Mouse (Mus musculus) forebrain, embryonic 16.5 days (tissue): ENCODE measurements at regions not wholly inside any gene's neighbourhood (a gene's known extent, or its start where the extent isn't known, plus 50 kb on each side); places are given as distances from the start of the nearest gene placed in this dataset.

Experiments used
- ATAC-seq: fragments of 200-750 bp; cut with Nextera tagmentation; 2 replicates; pipeline ENCODE4 v1.8.0; 2017; ENCODE audit warnings: mild to moderate bottlenecking, moderate library complexity
- H3K27ac ChIP-seq: fragments of 300-500 bp; sonication (generic); 2 replicates; pipeline ENCODE4 v1.5.1; 2014; ENCODE audit warnings: low read length, control low read depth
- H3K27me3 ChIP-seq: fragments of 300-500 bp; sonication (generic); replicated peaks from 2 replicates; pipeline ENCODE4 v1.6.1; 2014; ENCODE audit warnings: low read length; ENCODE audit not compliant: control insufficient read depth, insufficient read depth
- H3K36me3 ChIP-seq: fragments of 300-500 bp; sonication (generic); 2 replicates; pipeline ENCODE4 v1.6.1; 2014; ENCODE audit not compliant: control insufficient read depth, insufficient read depth
- H3K4me1 ChIP-seq: fragments of 300-500 bp; sonication (generic); replicated peaks from 2 replicates; pipeline ENCODE4 v1.6.1; 2014; ENCODE audit warnings: low read length; ENCODE audit not compliant: control insufficient read depth, insufficient read depth
- H3K4me2 ChIP-seq: fragments of 300-500 bp; sonication (generic); 2 replicates; pipeline ENCODE4 v1.6.1; 2014; ENCODE audit warnings: mild to moderate bottlenecking, low read length, control low read depth
- H3K4me3 ChIP-seq: fragments of 300-500 bp; sonication (generic); replicated peaks from 2 replicates; pipeline ENCODE4 v1.5.1; 2014; ENCODE audit warnings: mild to moderate bottlenecking, low read length, control low read depth
- H3K9ac ChIP-seq: fragments of 300-500 bp; sonication (generic); replicated peaks from 2 replicates; pipeline ENCODE4 v1.6.1; 2014; ENCODE audit warnings: low read depth, low read length, control low read depth
- H3K9me3 ChIP-seq: fragments of 300-500 bp; sonication (generic); 2 replicates; pipeline ENCODE4 v1.6.1; 2016; ENCODE audit warnings: low read length; ENCODE audit not compliant: control insufficient read depth
- WGBS: fragments of 180-500 bp; shearing (Covaris S2); extraction: QIAGEN DNeasy Blood & Tissue Kit; methylation state at CpG from one replicate; pipeline ENCODE4 v1.1.7; 2014; 5-methylcytosine and 5-hydroxymethylcytosine counted together

- Histone ChIP-seq H3K4me1 (no peaks in the 10 kb centered on the region), H3K9ac (no peak overlapping the region), H3K9me3 (no peaks in the 10 kb centered on the region), H3K27me3 (no peaks in the 10 kb centered on the region), H3K4me3 (no peak overlapping the region), H3K4me2 (no peak overlapping the region), H3K27ac (no peak overlapping the region), H3K36me3 (no peaks in the 10 kb centered on the region)
- WGBS = 71% methylated on average over 12 of the region's 12 CpGs
- no peak for ATAC-seq
Observed at GRCm38 (mm10) chr15:38602187-38602870, 1177.0 kb downstream of the 4930447A16Rik start.

GRCm38 (mm10) chr15:38603918-38604317, 1178.6 kb downstream of the 4930447A16Rik start:
- Histone ChIP-seq H3K9me3 (no peaks in the 10 kb centered on the region), H3K27ac (no peak overlapping the region), H3K4me3 (no peak overlapping the region), H3K9ac (no peak overlapping the region), H3K27me3 (no peaks in the 10 kb centered on the region), H3K36me3 (no peaks in the 10 kb centered on the region), H3K4me1 (no peaks in the 10 kb centered on the region), H3K4me2 (no peak overlapping the region)
- WGBS = 58% methylated on average over 5 of the region's 5 CpGs
- ATAC-seq = no peak

- 61% methylated on average over 2 of the region's 2 CpGs for WGBS
- no peaks in the 10 kb centered on the region for H3K9me3 ChIP-seq
- no peaks in the 10 kb centered on the region for H3K4me1 ChIP-seq
- no peaks in the 10 kb centered on the region for H3K36me3 ChIP-seq
- no peaks in the 10 kb centered on the region for H3K27me3 ChIP-seq
- no peak overlapping the region for H3K4me3 ChIP-seq
- no peak overlapping the region for H3K27ac ChIP-seq
- no peak overlapping the region for H3K9ac ChIP-seq
- no peak overlapping the region for H3K4me2 ChIP-seq
- ATAC-seq = no peak
Observed at GRCm38 (mm10) chr15:38607368-38607767, 1182.0 kb downstream of the 4930447A16Rik start.

- H3K4me1 ChIP-seq = no peaks in the 10 kb centered on the region
- H3K27ac ChIP-seq = no peak overlapping the region
- H3K4me3 ChIP-seq = no peak overlapping the region
- H3K9ac ChIP-seq = no peak overlapping the region
- H3K9me3 ChIP-seq = no peaks in the 10 kb centered on the region
- 79% methylated on average over 6 of the region's 6 CpGs for WGBS
- ATAC-seq = no peak
- H3K4me2 ChIP-seq = no peak overlapping the region
- no peaks in the 10 kb centered on the region for H3K36me3 ChIP-seq
- no peaks in the 10 kb centered on the region for H3K27me3 ChIP-seq
Observed at GRCm38 (mm10) chr15:38608207-38608870, 1183.0 kb downstream of the 4930447A16Rik start.

- Histone ChIP-seq H3K4me2 (no peak overlapping the region), H3K27me3 (no peaks in the 10 kb centered on the region), H3K4me1 (no peaks in the 10 kb centered on the region), H3K9me3 (no peaks in the 10 kb centered on the region), H3K27ac (no peak overlapping the region), H3K4me3 (no peak overlapping the region), H3K9ac (no peak overlapping the region), H3K36me3 (no peaks in the 10 kb centered on the region)
- 92% methylated on average over 4 of the region's 4 CpGs for WGBS
- no peak for ATAC-seq
Observed at GRCm38 (mm10) chr15:38609522-38609921, 1184.2 kb downstream of the 4930447A16Rik start.
